26 mouse cellular contexts compared by ENCODE assay signal in genomic region chr1:191946835-191947234, GRCm38 (mm10). TPM values are rescaled to one million over a fixed set of nuclear protein-coding genes. Genes with fewer than 3 reads are reported as not detected.
DNase-seq lines count a peak whose midpoint lies in the region; ATAC-seq and TF ChIP-seq lines count a peak whose summit lies in the region.
"Had no signal": no experiment of that assay in that cellular context is flagged by ENCODE, and none has a peak within 500 bp of the region (broad histone marks: within the 10 kb centered on the region; RNA-seq: fewer than 3 reads in every experiment).

No protein-coding gene starts in this region.

- no peak for DNase-seq in heart, embryonic 10.5 days (ENCODE audit: low spot score)
- no peak for DNase-seq in heart, postnatal 14 days
- peak; percentile 36 for DNase-seq in testis, postnatal 10 days (ENCODE audit: low spot score)
- DNase-seq in testis, postnatal 14 days (ENCODE audit: low spot score) = no peak
- no peak for DNase-seq in urinary bladder, postnatal 36 days (ENCODE audit: low spot score in 2 of 2)
- no peak for DNase-seq in kidney, adult 8-10 months
- DNase-seq: adrenal gland, postnatal 10 days; cerebellum, postnatal 10 days; kidney, adult 11 months; left cerebral cortex, postnatal 4 days; liver, embryonic 13.5 days; right cerebral cortex, postnatal 4 days; thymus, adult 18-20 months; thymus, postnatal 4 days had no signal

- 59% methylated on average over 2 of the region's 2 CpGs for WGBS in heart, embryonic 10.5 days
- 24% methylated on average over 2 of the region's 2 CpGs for WGBS in intestine, postnatal 0 days
- 87% methylated on average over 2 of the region's 2 CpGs for WGBS in hindbrain, embryonic 16.5 days

- H3K9ac ChIP-seq in intestine, postnatal 0 days (ENCODE audit: low read depth, low read length) = no peak overlapping the region
- no peak overlapping the region for H3K9ac ChIP-seq in hindbrain, embryonic 16.5 days (ENCODE audit: low read depth, low read length)
- H3K9ac ChIP-seq: embryonic facial prominence, embryonic 13.5 days; hindbrain, embryonic 14.5 days; liver, embryonic 13.5 days; lung, embryonic 15.5 days; midbrain, embryonic 12.5 days; neural tube, embryonic 12.5 days had no signal

- peak; percentile 79 for ATAC-seq in intestine, postnatal 0 days
- ATAC-seq in hindbrain, embryonic 16.5 days = no peak
- ATAC-seq: activated CD4-positive, CD25-positive, alpha-beta regulatory T cell, adult 4 months; forebrain, embryonic 16.5 days had no signal

- intact Hi-C loops in heart, postnatal 14 days (cut with DNase I) = no loop called here

- no peaks in the 10 kb centered on the region for H3K9me3 ChIP-seq in heart, embryonic 10.5 days
- no peaks in the 10 kb centered on the region for H3K9me3 ChIP-seq in intestine, postnatal 0 days (ENCODE audit: control insufficient read depth)
- H3K9me3 ChIP-seq in hindbrain, embryonic 16.5 days (ENCODE audit: control insufficient read depth, low read length) = no peaks in the 10 kb centered on the region
- H3K9me3 ChIP-seq: embryonic facial prominence, embryonic 13.5 days; liver, embryonic 13.5 days; lung, embryonic 15.5 days; midbrain, embryonic 12.5 days; neural tube, embryonic 12.5 days had no signal

- H3K36me3 ChIP-seq in heart, embryonic 10.5 days = no peaks in the 10 kb centered on the region
- H3K36me3 ChIP-seq in intestine, postnatal 0 days (ENCODE audit: control insufficient read depth, insufficient read depth) = no peaks in the 10 kb centered on the region
- H3K36me3 ChIP-seq in hindbrain, embryonic 16.5 days (ENCODE audit: control insufficient read depth, insufficient read depth, low read length) = no peaks in the 10 kb centered on the region
- H3K36me3 ChIP-seq: embryonic facial prominence, embryonic 13.5 days; liver, embryonic 13.5 days; lung, embryonic 15.5 days; midbrain, embryonic 12.5 days; neural tube, embryonic 12.5 days had no signal

- peaks cover 4% of the 10 kb centered on the region; the same call in 1 of the 2 replicates for H3K27me3 ChIP-seq in heart, embryonic 10.5 days (ENCODE audit: insufficient read depth, poor library complexity, severe bottlenecking)
- no peaks in the 10 kb centered on the region for H3K27me3 ChIP-seq in intestine, postnatal 0 days (replicated peaks; ENCODE audit: control insufficient read depth, insufficient read depth, low read length)
- no peaks in the 10 kb centered on the region for H3K27me3 ChIP-seq in hindbrain, embryonic 16.5 days (replicated peaks; ENCODE audit: control insufficient read depth, insufficient read depth, low read length)
- H3K27me3 ChIP-seq: CH12.LX; embryonic facial prominence, embryonic 13.5 days; liver, embryonic 13.5 days; lung, embryonic 15.5 days; midbrain, embryonic 12.5 days; neural tube, embryonic 12.5 days had no signal

- no peak for TF ChIP-seq CTCF in intestine, postnatal 0 days (IDR thresholded peaks at IDR 0.05; ENCODE audit: low read depth)

- H3K27ac ChIP-seq in heart, embryonic 10.5 days = peak overlapping the region; percentile 1; the same call in 1 of the 2 replicates
- H3K27ac ChIP-seq in intestine, postnatal 0 days (ENCODE audit: low read depth, low read length) = no peak overlapping the region
- H3K27ac ChIP-seq in hindbrain, embryonic 16.5 days (ENCODE audit: low read depth, low read length) = no peak overlapping the region
- H3K27ac ChIP-seq: embryonic facial prominence, embryonic 13.5 days; hindbrain, embryonic 14.5 days; left cerebral cortex, adult 2 months; liver, embryonic 13.5 days; lung, embryonic 15.5 days; midbrain, embryonic 12.5 days; neural tube, embryonic 12.5 days had no signal

- no peak overlapping the region for H3K4me2 ChIP-seq in intestine, postnatal 0 days (replicated peaks; ENCODE audit: low read depth)
- no peak overlapping the region for H3K4me2 ChIP-seq in hindbrain, embryonic 16.5 days (ENCODE audit: low read length)
- H3K4me2 ChIP-seq: embryonic facial prominence, embryonic 13.5 days; hindbrain, embryonic 14.5 days; liver, embryonic 13.5 days; lung, embryonic 15.5 days; midbrain, embryonic 12.5 days; neural tube, embryonic 12.5 days had no signal

- H3K4me1 ChIP-seq in heart, embryonic 10.5 days = peaks cover 12% of the 10 kb centered on the region
- H3K4me1 ChIP-seq in intestine, postnatal 0 days (replicated peaks; ENCODE audit: control insufficient read depth, insufficient read depth, low read length) = no peaks in the 10 kb centered on the region
- no peaks in the 10 kb centered on the region for H3K4me1 ChIP-seq in hindbrain, embryonic 16.5 days (ENCODE audit: control insufficient read depth, insufficient read depth, low read depth, low read length)
- H3K4me1 ChIP-seq: embryonic facial prominence, embryonic 13.5 days; lung, embryonic 15.5 days; midbrain, embryonic 12.5 days; neural tube, embryonic 12.5 days had no signal

- H3K4me3 ChIP-seq in heart, embryonic 10.5 days = no peak overlapping the region
- H3K4me3 ChIP-seq in intestine, postnatal 0 days (ENCODE audit: low read depth, low read length) = no peak overlapping the region
- no peak overlapping the region for H3K4me3 ChIP-seq in hindbrain, embryonic 16.5 days (ENCODE audit: low read length)
- H3K4me3 ChIP-seq: embryonic facial prominence, embryonic 13.5 days; left cerebral cortex, adult 2 months; liver, embryonic 13.5 days; lung, embryonic 15.5 days; midbrain, embryonic 12.5 days; neural tube, embryonic 12.5 days had no signal

RNA-seq across cellular contexts. Expression of gene Rd3, which starts 30.3 kb away (rescaled TPM):
- 0.16 and 0.19 TPM in 2 replicates for polyA plus RNA-seq in heart, embryonic 10.5 days (2016; fragmentation: Nextera tagmentation; extraction: Ambion mirVana)
- total RNA-seq in heart, postnatal 14 days (2021) = under 1 TPM; 0.45 to 0.51 TPM
- polyA plus RNA-seq in intestine, postnatal 0 days (2015; fragmentation: Nextera tagmentation; extraction: Ambion mirVana) = 0.08 and 0.10 TPM in 2 replicates
- 3.7 and 4.1 TPM in 2 replicates for polyA plus RNA-seq in hindbrain, embryonic 16.5 days (2015; fragmentation: Nextera tagmentation; extraction: Ambion mirVana)
- total RNA-seq: megakaryocyte progenitor cell, adult 5-6 weeks had no signal

RNA-seq across cellular contexts. Expression of gene Slc30a1, which starts 40.3 kb away (rescaled TPM):
- polyA plus RNA-seq in heart, embryonic 10.5 days (2016; fragmentation: Nextera tagmentation; extraction: Ambion mirVana) = 1.8 and 2.5 TPM in 2 replicates
- 10 to 100 TPM; 21.9 to 26.4 TPM for total RNA-seq in heart, postnatal 14 days (2021)
- polyA plus RNA-seq in intestine, postnatal 0 days (2015; fragmentation: Nextera tagmentation; extraction: Ambion mirVana) = 11.6 and 12.8 TPM in 2 replicates
- 2.0 and 2.2 TPM in 2 replicates for polyA plus RNA-seq in hindbrain, embryonic 16.5 days (2015; fragmentation: Nextera tagmentation; extraction: Ambion mirVana)
